Comparison of ENCODE assay signal across 11 mouse cellular contexts in genomic region chr17:84422001-84422785, GRCm38 (mm10). TPM values are rescaled to one million over a fixed set of nuclear protein-coding genes. Genes with fewer than 3 reads are reported as not detected.
DNase-seq lines count a peak whose midpoint lies in the region; ATAC-seq and TF ChIP-seq lines count a peak whose summit lies in the region.
"Had no signal": no experiment of that assay in that cellular context is flagged by ENCODE, and none has a peak within 500 bp of the region (broad histone marks: within the 10 kb centered on the region; RNA-seq: fewer than 3 reads in every experiment).

No protein-coding gene starts in this region.

- H3K27ac ChIP-seq in kidney, embryonic 14.5 days (ENCODE audit: low read depth, low read length): no peak overlapping the region
- H3K27ac ChIP-seq in small intestine, adult 2 months (ENCODE audit: insufficient read depth, low read depth, low read length): peak overlapping the region; percentile 65; the same call in 1 of the 2 replicates
- H3K27ac ChIP-seq: liver, embryonic 14.5 days had no signal

- H3K9me3 ChIP-seq in kidney, embryonic 14.5 days (ENCODE audit: control insufficient read depth, low read length): no peaks in the 10 kb centered on the region; the same call in 1 of the 2 replicates

- H3K4me1 ChIP-seq in kidney, embryonic 14.5 days (ENCODE audit: control insufficient read depth, insufficient read depth, low read length): peaks cover 6% of the 10 kb centered on the region; the same call in 1 of the 2 replicates
- H3K4me1 ChIP-seq in small intestine, adult 2 months (ENCODE audit: control insufficient read depth, insufficient read depth, insufficient read length, low read length): no peaks in the 10 kb centered on the region

- peaks cover 44% of the 10 kb centered on the region for H3K36me3 ChIP-seq in kidney, embryonic 14.5 days (ENCODE audit: control insufficient read depth, insufficient read depth, low read length)
- peaks cover 27% of the 10 kb centered on the region for H3K36me3 ChIP-seq in small intestine, adult 2 months (ENCODE audit: control insufficient read depth, insufficient read depth, low read length)

- H3K27me3 ChIP-seq in kidney, embryonic 14.5 days (ENCODE audit: control insufficient read depth, insufficient read depth, low read length): no peaks in the 10 kb centered on the region
- no peaks in the 10 kb centered on the region for H3K27me3 ChIP-seq in small intestine, adult 2 months (ENCODE audit: control insufficient read depth, insufficient read depth, low read length)
- H3K27me3 ChIP-seq: Patski had no signal

- H3K9ac ChIP-seq in kidney, embryonic 14.5 days (ENCODE audit: low read depth, low read length): no peak overlapping the region
- H3K9ac ChIP-seq: liver, embryonic 14.5 days had no signal

- no peak overlapping the region for H3K4me2 ChIP-seq in kidney, embryonic 14.5 days (replicated peaks; ENCODE audit: low read depth, low read length)

- TF ChIP-seq POLR2A in small intestine, adult 2 months (IDR thresholded peaks at IDR 0.05; ENCODE audit: low read depth, low read length): no peak

- no peak for TF ChIP-seq CTCF in small intestine, adult 2 months (IDR thresholded peaks at IDR 0.05; ENCODE audit: extremely low read depth, insufficient read length, insufficient replicate concordance, low read depth, low read length)

- DNase-seq in kidney, adult 11 months: peak; percentile 18
- peak; percentile 59 for DNase-seq in forelimb bud, embryonic 11.5 days (ENCODE audit: low read depth, low spot score)
- DNase-seq in kidney, postnatal 4 days: peak; percentile 39 to 54
- no peak for DNase-seq in left cerebral cortex, adult 8-10 months (ENCODE audit: low spot score in 2 of 2)
- no peak for DNase-seq in cerebellum, postnatal 14 days
- DNase-seq: cerebellum, adult 8-10 months had no signal

- 72% methylated on average over 4 of the region's 4 CpGs for WGBS in kidney, embryonic 14.5 days
- WGBS in small intestine, adult 2 months: 83% methylated on average over 4 of the region's 4 CpGs

- no peak for ATAC-seq in kidney, embryonic 14.5 days (ENCODE audit: low FRiP score, low TSS enrichment)
- no peak for ATAC-seq in inflammation-experienced regulatory T-cells, adult 6 months
- ATAC-seq: Patski had no signal

- H3K4me3 ChIP-seq in kidney, embryonic 14.5 days (ENCODE audit: low read length): no peak overlapping the region
- H3K4me3 ChIP-seq in small intestine, adult 2 months (ENCODE audit: low read depth, low read length): no peak overlapping the region

RNA-seq across cellular contexts. Expression of gene Thada, which starts 43.8 kb away (rescaled TPM):
- 8.5 and 15.8 TPM in 2 replicates for polyA plus RNA-seq in kidney, embryonic 14.5 days (2014; fragmentation: Nextera tagmentation; extraction: Ambion mirVana)
- polyA plus RNA-seq in small intestine, adult 2 months (2012; rRNA removed): 3.5 and 4.6 TPM in 2 replicates
- 10 to 100 TPM; 15.0 to 17.3 (median 15.6) TPM for total RNA-seq in left cerebral cortex, adult 8-10 months (2022)
- polyA plus RNA-seq in inflammation-experienced regulatory T-cells, adult 6 months (2017; shearing (Covaris generic)): 100 to 1,000 TPM in 2 of 3 experiments, 10 to 100 TPM in 1; 19.3 to 113 (median 105) TPM

Comparison
In these comparisons a context has a peak if more than half of its experiments do, and no peak if none do; other contexts are left out.
1. DNase-seq: peak in kidney, adult 11 months (single experiment), forelimb bud, embryonic 11.5 days (single experiment) and kidney, postnatal 4 days (2 of 2); none in left cerebral cortex, adult 8-10 months (0 of 2) and cerebellum, postnatal 14 days (0 of 2).